Mouse (Mus musculus) forebrain, embryonic 15.5 days (tissue): Measurements from ENCODE around the gene Coro2b. TPM values are rescaled to one million over a fixed set of nuclear protein-coding genes. Genes with fewer than 3 reads are reported as not detected.

ENCODE experiments used
- ATAC-seq: fragments of 200-750 bp; cut with Nextera tagmentation; replicated peaks from 2 replicates; pipeline ENCODE4 v1.8.0; 2017; ENCODE audit warnings: mild to moderate bottlenecking, moderate TSS enrichment, moderate library complexity
- H3K27ac ChIP-seq: fragments of 300-500 bp; sonication (generic); replicated peaks from 2 replicates; pipeline ENCODE4 v1.5.1; 2015; ENCODE audit warnings: mild to moderate bottlenecking, inconsistent platforms
- H3K27me3 ChIP-seq: fragments of 300-500 bp; sonication (generic); 2 replicates; pipeline ENCODE4 v1.6.1; 2015; ENCODE audit warnings: inconsistent platforms
- H3K36me3 ChIP-seq: fragments of 300-500 bp; sonication (generic); 2 replicates; pipeline ENCODE4 v1.6.1; 2015; ENCODE audit warnings: mild to moderate bottlenecking, inconsistent platforms
- H3K4me1 ChIP-seq: fragments of 300-500 bp; sonication (generic); 2 replicates; pipeline ENCODE4 v1.6.1; 2015; ENCODE audit warnings: inconsistent platforms
- H3K4me2 ChIP-seq: fragments of 300-500 bp; sonication (generic); replicated peaks from 2 replicates; pipeline ENCODE4 v1.6.1; 2015; ENCODE audit warnings: mild to moderate bottlenecking, inconsistent platforms
- H3K4me3 ChIP-seq: fragments of 300-500 bp; sonication (generic); 2 replicates; pipeline ENCODE4 v1.5.1; 2015; ENCODE audit warnings: mild to moderate bottlenecking, inconsistent platforms
- H3K9ac ChIP-seq: fragments of 300-500 bp; sonication (generic); replicated peaks from 2 replicates; pipeline ENCODE4 v1.6.1; 2015; ENCODE audit warnings: mild to moderate bottlenecking, inconsistent platforms
- H3K9me3 ChIP-seq: fragments of 300-500 bp; sonication (generic); 2 replicates; pipeline ENCODE4 v1.6.1; 2016; ENCODE audit warnings: inconsistent platforms
- WGBS: fragments of 180-500 bp; shearing (Covaris S2); methylation state at CpG from one replicate; pipeline ENCODE4 v1.1.7; 2015; ENCODE audit warnings: mixed read lengths; 5-methylcytosine and 5-hydroxymethylcytosine counted together
- polyA plus RNA-seq: library from polyadenylated mRNA; unstranded; fragments of >200 nt; fragmentation: Nextera tagmentation; extraction: Ambion mirVana; gene quantifications from 2 replicates; pipeline ENCODE4 v1.2.1, GENCODE M21; 2015

The Coro2b gene
- polyA plus RNA-seq, 1 experiment from 2014 or later = 41.0 TPM

DNA sequence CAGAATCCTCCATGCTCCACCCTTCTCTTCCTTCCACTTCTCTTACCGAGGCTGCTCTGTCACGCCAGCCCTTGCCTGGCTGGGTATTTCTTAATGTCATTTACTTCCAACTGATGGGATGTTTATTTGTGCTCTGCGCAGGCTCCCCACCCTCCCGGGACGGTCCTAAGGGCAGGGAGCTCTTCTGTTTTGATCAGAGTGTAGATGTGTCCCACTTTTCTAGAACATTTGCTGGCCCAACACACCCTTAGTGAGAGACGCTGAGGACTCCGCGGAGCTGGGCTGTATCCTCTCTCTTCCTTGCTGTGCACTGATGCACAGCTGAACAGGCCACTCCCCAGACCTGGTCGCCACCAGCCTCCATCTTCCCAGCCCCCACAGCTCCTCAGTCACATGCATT, 15.3 kb downstream of the Coro2b start:
- no peak overlapping the region for H3K4me2 ChIP-seq
- no peaks in the 10 kb centered on the region for H3K36me3 ChIP-seq
- peaks cover 93% of the 10 kb centered on the region for H3K4me1 ChIP-seq
- H3K27ac ChIP-seq = peak overlapping the region; percentile 38; the same call in 1 of the 2 replicates
- no peak overlapping the region for H3K9ac ChIP-seq
- 51% methylated on average over 9 of the region's 9 CpGs for WGBS
- no peaks in the 10 kb centered on the region for H3K9me3 ChIP-seq
- no peak for ATAC-seq
- no peaks in the 10 kb centered on the region for H3K27me3 ChIP-seq
- H3K4me3 ChIP-seq = no peak overlapping the region

DNA sequence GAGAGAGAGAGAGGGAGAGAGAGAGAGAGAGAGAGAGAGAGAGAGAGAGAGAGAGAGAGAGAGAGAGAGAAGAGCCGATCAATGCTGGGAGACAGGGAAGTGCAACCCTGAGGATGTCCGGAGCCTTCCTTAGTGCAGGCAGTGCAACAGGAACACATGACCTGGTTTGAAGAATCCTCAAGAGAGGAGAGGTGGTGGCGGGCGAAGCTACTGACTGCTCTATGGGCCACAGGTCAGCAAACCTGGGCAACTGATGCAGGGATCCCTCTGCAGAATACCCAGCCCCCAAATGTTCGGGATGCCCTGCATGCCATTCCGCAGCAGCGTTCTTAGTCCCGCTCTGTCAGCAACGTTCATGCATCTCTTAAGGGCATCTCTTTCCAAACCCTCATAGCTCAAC, 15.9 kb downstream of the Coro2b start:
- H3K9ac ChIP-seq = no peak overlapping the region
- H3K27ac ChIP-seq = 0 out of 2 replicates have a peak overlapping the region, but pooled peaks have one; percentile 38
- ATAC-seq = no peak
- no peaks in the 10 kb centered on the region for H3K9me3 ChIP-seq
- H3K4me1 ChIP-seq = peaks cover 93% of the 10 kb centered on the region
- WGBS = 50% methylated on average over 9 of the region's 9 CpGs
- no peaks in the 10 kb centered on the region for H3K27me3 ChIP-seq
- H3K4me3 ChIP-seq = no peak overlapping the region
- H3K36me3 ChIP-seq = no peaks in the 10 kb centered on the region
- H3K4me2 ChIP-seq = no peak overlapping the region

DNA sequence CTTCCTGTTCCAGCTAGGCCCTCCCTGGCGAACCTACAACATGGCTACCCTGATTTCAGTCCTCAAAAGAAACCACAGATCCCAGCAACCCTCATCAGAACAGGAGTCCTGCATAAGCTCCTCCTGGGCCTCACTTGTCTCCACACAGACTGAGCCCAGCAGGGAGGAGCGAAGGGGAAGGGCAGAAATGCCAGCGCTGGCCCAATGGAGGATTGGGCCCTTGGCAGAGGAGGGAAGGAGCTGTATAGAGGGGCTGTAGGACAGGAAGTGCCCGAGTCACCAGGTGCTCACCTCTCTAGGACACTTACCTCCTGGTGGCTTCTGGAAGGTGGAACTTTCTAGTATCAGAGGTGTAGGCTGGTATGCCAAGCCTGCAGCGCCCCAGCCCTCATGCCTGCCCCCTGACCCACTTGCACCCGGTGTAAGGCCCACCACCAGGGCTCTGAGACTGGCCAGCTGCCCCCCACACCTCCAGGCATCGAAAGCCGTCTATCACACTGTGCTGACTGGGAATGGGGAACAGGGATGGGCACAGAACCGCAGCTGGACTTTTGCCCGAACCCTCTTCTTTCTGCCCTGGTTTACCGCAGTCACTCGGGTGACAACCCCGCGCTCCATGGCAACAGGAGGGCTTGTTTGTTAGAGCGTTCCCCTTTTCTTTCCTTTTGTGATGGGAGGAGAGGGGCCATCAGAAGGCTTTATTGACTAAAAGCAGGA, 16.9 kb downstream of the Coro2b start:
- WGBS = 52% methylated on average over 15 of the region's 15 CpGs
- Histone ChIP-seq H3K4me2 (no peak overlapping the region), H3K4me3 (no peak overlapping the region), H3K4me1 (peaks cover 87% of the 10 kb centered on the region), H3K27ac (peak overlapping the region; percentile 1; the same call in 1 of the 2 replicates), H3K9me3 (no peaks in the 10 kb centered on the region), H3K36me3 (no peaks in the 10 kb centered on the region), H3K9ac (no peak overlapping the region), H3K27me3 (no peaks in the 10 kb centered on the region)
- ATAC-seq = no peak

DNA sequence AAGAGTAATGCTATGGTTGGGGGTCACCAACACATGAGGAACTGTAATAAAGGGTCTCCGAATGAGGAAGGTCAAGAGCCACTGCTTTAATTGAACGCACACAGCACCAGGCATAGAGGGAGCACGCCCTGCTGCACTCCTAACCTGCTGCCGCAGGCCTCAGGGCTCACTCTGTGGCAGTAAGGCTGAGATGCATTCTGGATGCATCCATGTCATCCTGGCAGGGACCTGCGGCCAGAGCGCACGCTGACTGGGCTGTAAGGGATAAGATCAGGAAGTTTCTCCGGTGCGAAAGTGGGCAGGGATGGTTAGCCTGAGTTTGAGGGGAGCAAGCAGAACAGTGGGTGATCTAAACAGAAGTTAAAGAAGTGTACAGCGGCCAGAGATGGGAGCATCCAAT, 17.5 kb downstream of the Coro2b start:
- peaks cover 85% of the 10 kb centered on the region for H3K4me1 ChIP-seq
- no peaks in the 10 kb centered on the region for H3K27me3 ChIP-seq
- H3K27ac ChIP-seq = peak overlapping the region; percentile 35
- H3K36me3 ChIP-seq = no peaks in the 10 kb centered on the region
- no peak for ATAC-seq
- no peak overlapping the region for H3K9ac ChIP-seq
- no peak overlapping the region for H3K4me3 ChIP-seq
- WGBS = 79% methylated on average over 10 of the region's 10 CpGs
- no peaks in the 10 kb centered on the region for H3K9me3 ChIP-seq
- H3K4me2 ChIP-seq = no peak overlapping the region

DNA sequence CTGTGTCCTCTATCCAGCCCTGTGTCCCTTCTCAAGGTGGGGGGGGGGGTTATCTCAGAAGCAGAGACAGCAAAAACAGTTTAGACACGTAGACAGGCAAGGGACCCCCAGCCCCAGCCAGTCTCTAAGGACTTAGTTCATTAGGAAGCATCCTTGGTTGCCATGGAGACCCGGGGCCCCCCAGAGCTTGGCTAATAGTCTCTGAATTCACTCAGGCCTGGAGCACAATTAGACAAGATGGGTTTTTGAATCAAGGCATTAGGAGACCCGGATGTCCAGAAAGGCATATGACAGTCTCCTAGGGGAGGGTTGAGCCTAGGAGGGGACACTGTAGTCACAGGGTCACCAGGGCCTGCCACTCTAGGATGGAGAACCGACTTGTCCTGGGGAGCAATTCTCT, 18.3 kb downstream of the Coro2b start:
- H3K9me3 ChIP-seq = no peaks in the 10 kb centered on the region
- no peak overlapping the region for H3K9ac ChIP-seq
- no peak overlapping the region for H3K4me3 ChIP-seq
- ATAC-seq = 0 out of 2 replicates have a peak, but pooled peaks have one; percentile 18
- no peaks in the 10 kb centered on the region for H3K27me3 ChIP-seq
- 12% methylated on average over 4 of the region's 4 CpGs for WGBS
- no peak overlapping the region for H3K4me2 ChIP-seq
- H3K36me3 ChIP-seq = no peaks in the 10 kb centered on the region
- 0 out of 2 replicates have a peak overlapping the region, but pooled peaks have one; percentile 35 for H3K27ac ChIP-seq
- H3K4me1 ChIP-seq = peaks cover 88% of the 10 kb centered on the region

DNA sequence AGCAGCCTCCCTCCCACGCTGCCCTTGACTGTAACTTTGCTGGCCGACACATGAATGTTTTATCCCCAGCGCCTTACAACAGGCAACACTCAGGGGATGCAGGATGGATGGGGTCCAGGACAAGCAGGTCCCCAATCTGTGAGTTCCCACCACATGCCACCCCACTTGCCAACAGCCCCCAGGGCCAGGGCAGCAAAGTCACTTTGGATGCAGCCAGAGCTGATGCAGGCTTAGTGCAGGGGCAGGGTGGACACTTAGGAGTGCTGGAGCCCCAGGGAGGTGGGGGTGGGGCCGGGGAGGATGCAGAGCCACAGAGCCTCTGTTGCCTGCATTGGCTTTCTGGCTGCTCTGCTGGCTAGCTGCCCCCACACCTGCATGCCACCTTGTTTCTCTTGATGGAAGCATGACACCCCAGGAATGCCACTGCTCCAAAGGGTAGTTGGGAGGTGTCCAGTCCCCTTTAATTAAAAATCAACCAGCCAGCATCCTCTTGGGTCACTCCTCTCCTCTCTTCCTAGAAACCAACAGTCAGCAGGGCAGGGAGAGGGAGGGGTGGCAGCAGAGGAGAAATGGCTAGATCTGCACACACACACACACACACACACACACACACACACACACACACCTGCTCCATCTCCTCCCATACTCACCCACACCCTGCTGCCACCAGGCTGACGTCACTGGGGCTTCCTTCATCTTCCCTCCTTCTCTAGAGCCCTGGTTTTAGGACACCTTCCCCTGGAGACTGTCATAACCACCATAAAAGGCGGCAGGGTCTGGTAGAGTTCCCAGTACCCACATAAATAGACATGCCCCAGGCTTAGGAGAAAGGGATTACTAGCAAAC, 19.5 kb downstream of the Coro2b start:
- Histone ChIP-seq H3K9me3 (no peaks in the 10 kb centered on the region), H3K27me3 (no peaks in the 10 kb centered on the region), H3K4me2 (no peak overlapping the region), H3K4me3 (no peak overlapping the region), H3K4me1 (peaks cover 85% of the 10 kb centered on the region), H3K9ac (no peak overlapping the region), H3K27ac (no peak overlapping the region), H3K36me3 (no peaks in the 10 kb centered on the region)
- WGBS = 65% methylated on average over 6 of the region's 6 CpGs
- no peak for ATAC-seq

DNA sequence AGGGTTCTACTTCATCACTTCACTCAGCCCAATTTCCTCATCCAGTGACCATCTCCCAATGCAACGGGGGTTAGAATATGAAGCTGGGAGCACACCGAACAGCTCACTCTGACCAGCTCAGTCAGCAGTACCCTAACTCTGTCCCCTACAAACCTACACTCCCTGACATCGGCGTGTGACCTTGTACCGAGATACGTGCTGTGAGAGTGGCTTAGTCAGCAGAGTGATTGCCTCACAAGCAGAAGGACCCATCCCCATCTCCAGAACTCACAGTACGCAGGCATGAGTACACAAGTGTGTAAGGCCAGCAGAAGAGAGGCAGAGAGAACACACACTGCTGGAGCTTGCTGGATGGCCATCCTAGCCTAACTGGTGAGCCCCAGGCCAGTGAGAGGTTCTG, 21.7 kb downstream of the Coro2b start:
- H3K9ac ChIP-seq = no peak overlapping the region
- 96% methylated on average over 7 of the region's 7 CpGs for WGBS
- no peak overlapping the region for H3K4me3 ChIP-seq
- peaks cover 81% of the 10 kb centered on the region for H3K4me1 ChIP-seq
- no peak overlapping the region for H3K27ac ChIP-seq
- no peaks in the 10 kb centered on the region for H3K36me3 ChIP-seq
- H3K4me2 ChIP-seq = no peak overlapping the region
- no peaks in the 10 kb centered on the region for H3K9me3 ChIP-seq
- ATAC-seq = no peak
- H3K27me3 ChIP-seq = no peaks in the 10 kb centered on the region

DNA sequence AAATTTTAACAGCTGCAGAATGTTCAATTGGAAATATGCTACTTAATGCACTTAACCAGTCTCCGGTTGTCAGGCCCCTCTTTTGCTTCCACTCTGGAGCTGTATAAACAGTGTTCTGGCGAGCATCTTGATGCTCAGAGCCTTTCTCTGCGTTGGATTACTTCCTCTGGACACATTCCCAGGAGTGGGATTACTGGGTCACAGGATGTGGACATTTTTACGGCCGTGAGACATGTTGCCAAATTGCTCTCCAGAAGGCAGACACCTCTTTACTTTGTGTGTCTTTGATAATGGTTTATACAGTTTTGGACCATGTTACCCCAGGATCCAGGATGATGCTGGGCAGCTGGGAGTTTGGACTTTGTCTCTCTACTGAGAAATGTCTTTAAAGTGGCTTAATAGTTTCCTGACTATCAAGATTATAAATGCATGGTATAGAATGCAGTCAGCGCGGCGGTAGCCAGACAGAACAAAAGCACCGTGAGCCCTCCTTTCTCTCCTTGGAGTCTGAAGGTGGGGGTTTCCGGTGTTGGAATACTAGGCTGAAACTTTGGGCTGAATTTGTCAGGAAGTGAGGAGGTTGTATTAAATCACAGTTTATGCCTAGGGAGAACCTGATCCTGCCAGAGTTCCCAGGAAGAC, 23.2 kb downstream of the Coro2b start:
- no peak overlapping the region for H3K9ac ChIP-seq
- H3K27ac ChIP-seq = peak overlapping the region; percentile 73
- no peak for ATAC-seq
- no peaks in the 10 kb centered on the region for H3K9me3 ChIP-seq
- H3K4me3 ChIP-seq = no peak overlapping the region
- peaks cover 81% of the 10 kb centered on the region for H3K4me1 ChIP-seq
- no peak overlapping the region for H3K4me2 ChIP-seq
- 25% methylated on average over 10 of the region's 10 CpGs for WGBS
- no peaks in the 10 kb centered on the region for H3K36me3 ChIP-seq
- H3K27me3 ChIP-seq = no peaks in the 10 kb centered on the region

DNA sequence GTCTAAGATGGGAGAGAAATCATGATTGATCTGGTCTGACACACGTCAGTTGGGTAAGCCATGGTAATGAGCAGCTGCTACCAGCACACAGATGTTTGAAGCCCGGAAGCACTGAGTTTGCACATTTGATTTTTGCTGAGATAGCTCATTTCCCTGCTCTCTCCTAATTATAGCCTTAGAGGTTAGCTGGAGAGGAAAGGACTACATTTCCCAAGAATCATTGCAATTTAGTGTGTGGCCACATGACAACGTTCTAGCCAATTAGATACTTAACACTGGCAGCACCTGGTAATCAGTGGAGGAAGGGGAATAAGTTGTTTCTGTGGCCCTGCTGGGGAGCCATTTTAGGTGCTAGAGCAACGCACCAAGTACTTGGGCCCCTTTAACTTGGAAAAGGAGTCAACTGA, 26.3 kb downstream of the Coro2b start:
- no peak overlapping the region; the same call in 1 of the 2 replicates for H3K4me2 ChIP-seq
- H3K9ac ChIP-seq = no peak overlapping the region
- peak; percentile 87 for ATAC-seq
- H3K4me3 ChIP-seq = no peak overlapping the region
- 46% methylated on average over 4 of the region's 4 CpGs for WGBS
- peak overlapping the region; percentile 82 for H3K27ac ChIP-seq
- H3K9me3 ChIP-seq = no peaks in the 10 kb centered on the region
- H3K4me1 ChIP-seq = peaks cover 59% of the 10 kb centered on the region
- no peaks in the 10 kb centered on the region for H3K36me3 ChIP-seq
- H3K27me3 ChIP-seq = no peaks in the 10 kb centered on the region

DNA sequence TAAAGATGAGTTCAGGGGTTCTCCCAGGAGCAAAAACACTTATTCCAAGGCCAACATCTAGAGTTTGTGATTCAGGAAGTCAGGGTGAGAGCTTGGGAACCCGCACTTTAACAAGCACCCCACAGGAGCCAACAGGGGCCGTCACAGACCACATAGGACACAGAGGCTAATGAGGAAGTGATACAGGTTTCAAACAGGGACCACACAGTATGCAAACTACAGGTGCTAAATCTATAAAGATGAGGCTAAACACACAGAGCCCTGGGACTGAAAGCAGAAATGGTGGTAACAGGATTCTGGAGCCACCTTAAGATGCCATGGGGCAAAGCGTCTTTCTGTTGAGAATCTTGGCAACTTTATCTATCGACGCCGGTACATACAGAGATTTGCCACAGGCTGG, 27.2 kb downstream of the Coro2b start:
- no peaks in the 10 kb centered on the region for H3K27me3 ChIP-seq
- no peak overlapping the region for H3K9ac ChIP-seq
- H3K4me3 ChIP-seq = no peak overlapping the region
- no peaks in the 10 kb centered on the region for H3K9me3 ChIP-seq
- H3K27ac ChIP-seq = peak overlapping the region; percentile 82
- H3K4me1 ChIP-seq = peaks cover 56% of the 10 kb centered on the region
- ATAC-seq = no peak
- WGBS = 81% methylated on average over 6 of the region's 6 CpGs
- no peak overlapping the region for H3K4me2 ChIP-seq
- H3K36me3 ChIP-seq = no peaks in the 10 kb centered on the region

DNA sequence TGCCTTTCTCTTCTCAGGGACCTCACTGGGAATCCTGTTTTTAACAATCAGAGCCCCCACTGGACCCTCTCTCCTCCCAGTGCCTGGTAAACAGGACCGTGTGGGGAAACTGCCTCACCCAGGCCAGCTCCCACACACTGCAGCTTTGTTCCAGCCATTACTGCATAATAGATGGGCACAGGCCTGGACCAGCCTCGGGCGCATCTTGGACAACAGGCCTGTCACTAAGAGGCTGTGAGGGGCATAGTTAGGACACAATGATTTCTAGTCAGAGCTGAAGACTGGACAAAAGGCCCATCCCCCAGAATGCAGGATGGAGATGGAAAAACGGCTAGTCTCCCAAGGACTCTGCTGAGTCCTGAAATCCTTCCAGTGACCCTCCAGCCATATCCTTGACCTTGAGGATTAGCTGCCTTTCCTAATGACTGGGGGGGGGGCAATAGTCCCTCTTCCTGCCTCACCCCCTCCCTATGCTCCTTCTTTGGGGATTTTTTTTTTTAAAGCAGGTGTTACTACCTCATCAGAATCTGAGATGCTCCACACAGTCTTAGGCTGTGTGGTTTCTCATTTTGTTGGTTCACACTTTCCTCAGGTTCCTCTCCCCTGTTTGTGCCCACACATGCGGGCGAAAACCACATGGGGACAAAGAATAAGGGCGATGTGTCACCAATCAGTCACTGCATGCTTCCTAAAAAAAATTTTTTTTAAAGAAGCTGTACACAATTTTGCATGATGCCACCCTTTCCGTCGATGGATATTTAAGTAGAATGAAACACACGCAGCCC, 27.9 kb downstream of the Coro2b start:
- peaks cover 59% of the 10 kb centered on the region for H3K4me1 ChIP-seq
- H3K36me3 ChIP-seq = no peaks in the 10 kb centered on the region
- peak overlapping the region; percentile 82 for H3K27ac ChIP-seq
- H3K27me3 ChIP-seq = no peaks in the 10 kb centered on the region
- 54% methylated on average over 10 of the region's 10 CpGs for WGBS
- no peak overlapping the region for H3K4me2 ChIP-seq
- H3K4me3 ChIP-seq = no peak overlapping the region
- H3K9ac ChIP-seq = no peak overlapping the region
- no peak for ATAC-seq
- H3K9me3 ChIP-seq = no peaks in the 10 kb centered on the region
